Mouse (Mus musculus) lung, postnatal 10 days (tissue): ENCODE data around the gene Inha.

Experiments used
- DNase-seq: peaks from one replicate; pipeline ENCODE4 v3.0.0; 2021

Inha gene

GRCm38 (mm10) chr1:75558388-75559178, 51.7 kb downstream of the Inha start:
- DNase-seq = no peak

- DNase-seq = peak; percentile 95
These were observed 52.5 kb downstream of the Inha start for GRCm38 (mm10) chr1:75559212-75559925.
